Mouse (Mus musculus) heart, postnatal 36 days (tissue): ENCODE data around the gene Gm49416. TPM values are rescaled to one million over a fixed set of nuclear protein-coding genes. Genes with fewer than 3 reads are reported as not detected.
"Not testable (repeated sequence)": the region's sequence is repeated elsewhere in the genome, so short reads cannot be mapped to it uniquely, and the experiment has no call there.

Experiments used
- DNase-seq, 2 experiments: peaks; one replicate each; pipeline ENCODE4 v3.0.0; 2021 to 2022
- intact Hi-C: fragments of 180-260 bp; cut with DNase I; formaldehyde crosslinking; loops from one replicate; pipeline ENCODE4 v1.15.1; 2025
- total RNA-seq, 2 experiments: library from RNA; stranded (reverse); gene quantifications; 2 replicates each; pipeline ENCODE4 v1.2.3; 2021

The Gm49416 gene
- total RNA-seq: not detected

DNA sequence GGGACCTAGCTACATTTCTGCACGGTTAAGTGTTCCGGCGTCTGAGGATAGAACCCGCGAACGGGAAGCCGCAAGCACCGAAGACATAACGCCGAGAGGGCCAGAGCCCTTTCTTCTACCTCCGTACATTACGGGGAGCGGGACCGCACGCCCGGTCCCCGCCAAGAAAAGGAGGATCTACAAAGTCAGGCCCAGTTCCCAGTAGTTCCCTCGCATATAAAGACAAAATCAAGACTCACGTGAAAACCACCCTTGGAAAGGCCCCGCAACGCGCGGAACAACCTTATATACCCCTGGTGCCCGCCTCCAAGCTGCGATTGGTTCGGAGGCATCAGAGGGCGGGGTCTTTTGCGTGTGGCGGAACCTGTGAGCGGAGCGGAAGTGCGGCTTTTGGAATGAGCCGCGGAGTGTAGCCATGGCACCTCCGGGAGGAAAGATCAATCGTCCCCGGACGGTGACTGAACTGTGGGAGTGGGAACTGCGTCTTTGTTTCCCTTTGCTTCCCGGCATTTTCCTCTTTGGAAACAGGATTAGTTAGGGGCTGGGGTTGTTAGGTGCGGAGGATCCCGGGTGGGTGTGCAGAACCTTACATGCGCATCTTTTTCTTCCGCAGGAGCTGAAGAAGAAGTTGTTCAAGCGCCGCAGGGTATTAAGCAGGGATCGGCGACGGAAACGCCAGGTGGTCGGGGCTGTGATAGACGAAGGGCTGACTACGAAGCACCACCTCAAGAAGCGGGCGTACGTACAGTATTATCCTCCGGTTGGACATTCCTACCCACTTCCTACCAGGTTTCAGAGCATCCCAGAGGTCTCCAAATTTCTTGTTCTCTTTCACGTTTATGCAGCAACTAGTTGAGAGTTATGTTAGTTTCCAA is at the start of gene Gm49416, which contains the start of gene 1810009A15Rik:
Gene Gm49416 (plus strand): TSS at position 416 of the 875 bp plus-strand sequence.
Gene 1810009A15Rik (plus strand): TSS at position 343 of the 875 bp plus-strand sequence.
- intact Hi-C loops: no loop called here
- peak; percentile 92 to 93 for DNase-seq

DNA sequence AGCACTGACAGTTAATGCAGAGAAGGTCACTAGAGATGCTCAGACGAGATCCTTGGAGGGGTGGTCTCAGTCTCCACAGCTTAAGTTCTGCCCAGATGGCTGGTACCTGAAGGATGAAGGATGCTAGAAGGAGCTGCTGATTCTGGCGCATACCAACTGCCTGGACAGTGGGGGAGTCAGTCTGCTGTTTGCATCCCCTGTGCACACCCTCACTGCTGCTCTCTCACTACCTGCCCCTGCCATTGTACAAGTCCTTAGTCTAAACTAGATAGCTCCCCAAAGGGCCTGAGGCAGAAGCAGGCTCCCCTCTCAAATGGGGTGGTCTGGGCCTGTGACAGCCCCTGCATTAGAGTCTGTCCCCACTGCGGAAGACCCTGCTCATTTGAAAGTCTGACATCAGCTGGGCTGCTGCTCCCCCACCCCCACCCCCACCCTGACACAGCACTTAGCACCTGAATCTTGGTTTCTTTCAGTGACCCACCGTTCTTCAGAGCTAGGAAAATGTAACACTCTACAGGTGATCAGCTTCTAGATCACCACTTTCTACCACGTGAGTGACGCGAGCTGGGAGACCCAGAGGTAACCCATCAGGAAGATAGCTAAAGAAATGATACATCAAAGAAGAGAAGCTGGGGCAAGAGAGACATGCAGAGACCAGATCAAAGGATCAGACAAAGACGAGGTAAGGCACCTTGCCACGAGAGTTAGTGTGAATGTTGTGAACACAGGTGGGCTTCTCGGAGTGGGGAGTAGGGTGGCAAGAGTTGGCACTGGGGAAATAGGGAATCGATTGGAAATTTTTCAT is 49.4 kb upstream of the Gm49416 start, which contains the start of gene Gng3:
Gene Gng3 (minus strand): TSS at position 92 of the 805 bp plus-strand sequence.
- no peak for DNase-seq
- intact Hi-C loops: no loop called here

DNA sequence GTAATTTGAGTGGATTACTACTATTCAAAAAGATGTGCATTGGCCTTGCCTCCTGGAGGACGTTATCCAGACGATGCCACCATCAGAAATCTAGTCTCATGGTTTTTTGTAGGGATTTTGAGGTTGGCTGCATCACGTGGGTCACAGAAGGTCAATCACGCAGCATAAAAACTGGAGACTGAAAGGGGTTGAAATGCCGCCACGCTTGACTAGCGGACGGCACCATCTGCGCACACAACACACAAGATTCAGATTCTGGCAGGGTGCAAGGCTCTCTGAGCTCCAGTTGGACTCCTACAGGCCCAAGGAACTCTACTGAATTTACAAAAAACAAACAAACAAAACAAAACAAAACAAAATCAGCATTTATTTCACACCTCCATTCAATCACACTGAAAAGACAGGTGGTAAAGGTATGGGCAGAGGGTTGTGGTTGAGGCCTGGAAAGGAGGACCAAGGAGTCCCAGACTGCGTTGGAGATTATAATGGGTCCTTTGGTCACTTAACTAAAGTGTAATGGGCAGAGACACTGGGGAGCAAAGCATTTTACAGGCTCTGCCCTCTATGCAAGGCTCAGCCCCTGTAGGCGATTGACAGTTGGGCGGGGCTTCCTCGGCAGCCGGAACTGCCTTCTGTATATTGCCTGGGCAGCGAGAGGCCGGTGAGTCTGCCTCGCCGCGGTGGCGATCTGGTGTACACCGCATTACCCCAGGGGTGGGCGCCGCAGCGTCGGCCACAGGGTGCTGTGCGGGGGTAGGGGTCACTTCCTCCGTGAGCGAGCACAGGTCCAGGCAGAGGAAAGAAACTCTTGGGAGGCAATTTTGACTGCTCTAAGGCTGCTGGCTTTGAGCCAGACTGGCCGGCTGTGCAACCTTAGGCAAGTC is 48.6 kb upstream of the Gm49416 start:
- DNase-seq: peak; percentile 73 to 74
- intact Hi-C loops: no loop called here

DNA sequence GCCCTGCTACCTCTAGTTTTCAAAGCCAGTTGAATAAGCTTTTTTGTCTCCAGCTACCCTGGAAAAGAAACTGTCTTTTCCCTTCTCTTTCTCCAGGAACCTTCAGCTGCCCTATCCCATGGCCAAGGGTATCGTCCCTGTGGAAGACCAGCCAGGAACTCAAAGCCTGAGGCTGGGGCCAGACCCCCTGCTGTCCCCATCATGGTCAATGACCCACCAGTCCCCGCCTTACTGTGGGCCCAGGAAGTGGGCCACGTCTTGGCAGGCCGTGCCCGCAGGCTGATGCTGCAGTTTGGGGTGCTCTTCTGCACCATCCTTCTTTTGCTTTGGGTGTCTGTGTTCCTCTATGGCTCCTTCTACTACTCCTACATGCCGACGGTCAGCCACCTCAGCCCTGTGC is 47.7 kb upstream of the Gm49416 start:
- DNase-seq: no peak
- intact Hi-C loops: no loop called here

- intact Hi-C loops: no loop called here
Measured at GRCm38 (mm10) chr19:8842961-8843360, 45.8 kb upstream of the Gm49416 start.

GRCm38 (mm10) chr19:8844371-8845129 is 44.2 kb upstream of the Gm49416 start:
- peak; percentile 76 to 83 for DNase-seq
- intact Hi-C loops: loop anchor here (1.0 kb wide), 1 partner anchor 266 kb away; no protein-coding TSS in a partner anchor

More at GRCm38 (mm10) chr19:8842961-8843360, 45.8 kb upstream of the Gm49416 start:
- DNase-seq: no peak

DNA sequence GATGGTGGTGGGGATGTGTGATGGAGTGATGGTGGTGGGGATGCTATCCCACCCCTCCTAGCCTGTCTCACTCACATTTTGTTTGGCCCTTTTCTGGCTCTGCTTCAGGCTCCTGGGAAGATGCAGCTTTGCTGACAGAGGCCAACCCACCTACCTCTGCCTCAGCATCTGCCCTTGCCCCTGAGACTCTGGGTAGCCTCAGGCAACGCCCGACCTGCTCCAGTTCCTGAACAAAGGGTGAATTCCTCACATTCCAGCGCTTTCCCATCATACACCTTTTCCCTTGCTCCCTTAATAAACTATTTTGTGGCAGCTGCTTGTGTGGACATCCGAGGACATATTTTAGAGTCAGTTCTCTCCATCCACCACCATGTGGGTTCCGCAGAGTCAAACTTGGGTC is 40.4 kb upstream of the Gm49416 start:
- intact Hi-C loops: no loop called here
- no peak for DNase-seq

DNA sequence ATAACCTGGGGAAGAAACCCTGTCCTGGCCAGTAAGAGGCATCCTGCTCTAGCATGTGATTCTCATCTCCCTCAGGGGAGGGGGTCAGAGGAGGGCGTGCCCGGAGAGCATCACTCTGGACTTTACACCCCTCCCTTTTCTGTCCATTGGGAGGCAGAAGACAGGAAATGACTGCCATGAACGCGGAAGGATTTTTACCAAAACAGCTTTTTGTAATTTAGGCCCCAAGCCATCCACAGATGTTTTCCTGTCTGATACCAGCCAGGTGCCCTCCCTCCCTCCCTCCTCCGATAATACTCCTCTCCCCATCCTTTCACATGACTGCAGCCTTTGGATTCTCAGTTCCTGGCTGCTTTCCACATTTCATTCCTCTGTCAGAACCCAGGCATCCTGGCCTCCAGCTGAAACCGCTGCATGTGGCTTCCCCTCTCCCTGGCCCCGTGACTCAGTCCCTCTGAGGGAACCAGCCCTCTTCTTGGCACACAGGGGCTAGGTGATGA is 38.3 kb upstream of the Gm49416 start, which contains the start of gene Lrrn4cl:
Gene Lrrn4cl (plus strand): TSS at position 367 of the 500 bp plus-strand sequence.
- no peak for DNase-seq
- intact Hi-C loops: no loop called here

DNA sequence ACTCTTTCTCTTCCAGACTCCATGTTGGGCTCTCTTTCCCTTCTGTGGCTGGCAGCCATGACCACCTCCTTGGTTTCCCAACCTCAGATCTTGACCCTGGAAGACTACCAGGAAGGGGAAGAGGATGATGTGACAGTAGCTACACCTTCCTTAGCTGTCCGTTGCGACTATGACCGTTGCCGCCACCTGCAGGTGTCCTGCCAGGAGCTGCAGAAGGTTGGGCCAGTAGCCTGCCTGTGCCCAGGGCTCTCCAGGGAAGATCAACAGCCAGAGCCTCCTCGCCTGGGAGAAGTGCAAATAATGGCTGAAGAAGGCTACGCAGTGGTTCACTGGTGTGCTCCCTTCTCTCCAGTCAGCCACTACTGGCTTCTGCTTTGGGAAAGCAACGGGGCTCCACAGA is 37.1 kb upstream of the Gm49416 start:
- intact Hi-C loops: no loop called here
- DNase-seq: no peak

- intact Hi-C loops: no loop called here
- DNase-seq: peak in 1 of 2 experiments; percentile 39
Measured at GRCm38 (mm10) chr19:8852236-8852928, 36.3 kb upstream of the Gm49416 start.

- intact Hi-C loops: no loop called here
- DNase-seq: no peak
Measured at GRCm38 (mm10) chr19:8853117-8853516, 35.6 kb upstream of the Gm49416 start.

DNA sequence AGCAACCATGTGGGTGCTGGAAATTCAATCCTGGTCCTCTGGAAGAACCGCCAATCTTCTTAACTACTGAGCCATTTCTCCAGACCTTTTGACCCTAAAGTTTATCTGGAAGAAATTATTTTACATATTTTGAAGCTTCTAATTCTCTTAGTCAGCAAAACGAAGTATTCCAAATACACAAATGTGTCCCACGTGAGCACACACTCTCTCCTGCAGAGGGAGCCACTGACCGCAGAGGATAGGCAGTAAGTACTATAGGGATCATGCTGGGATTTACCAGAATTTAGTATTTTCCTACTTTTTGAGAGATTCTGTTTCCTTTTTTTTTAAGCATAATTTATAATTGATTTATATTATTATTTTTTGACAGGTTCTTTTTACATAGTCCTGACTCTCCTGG is 31.0 kb upstream of the Gm49416 start:
- intact Hi-C loops: loop anchor here (2.0 kb wide), 1 partner anchor 253 kb away; no protein-coding TSS in a partner anchor
- peak in 1 of 2 experiments; percentile 49 for DNase-seq

GRCm38 (mm10) chr19:8859018-8859417 is 29.7 kb upstream of the Gm49416 start:
- intact Hi-C loops: loop anchor here (2.0 kb wide), 1 partner anchor 252 kb away; no protein-coding TSS in a partner anchor
- no peak for DNase-seq

GRCm38 (mm10) chr19:8864265-8864664 is 24.5 kb upstream of the Gm49416 start:
- no peak for DNase-seq
- intact Hi-C loops: no loop called here

DNA sequence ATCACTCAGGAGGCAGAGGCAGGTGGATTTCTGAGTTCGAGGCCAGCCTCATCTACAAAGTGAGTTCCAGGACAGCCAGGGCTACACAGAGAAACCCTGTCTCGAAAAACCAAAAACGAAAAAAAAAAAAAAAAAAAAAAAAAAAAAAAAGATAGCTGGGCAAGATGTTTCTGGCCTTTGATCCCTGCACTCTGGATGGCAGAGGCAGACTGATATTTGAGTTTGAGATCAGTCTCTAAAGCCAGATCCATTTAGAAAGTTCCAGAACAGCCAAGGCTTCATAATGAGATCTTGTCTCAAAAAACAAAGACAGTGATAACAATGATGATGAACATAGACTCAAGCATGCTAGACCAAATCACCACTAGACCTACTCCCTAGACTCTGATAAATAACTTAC is 18.3 kb upstream of the Gm49416 start:
- DNase-seq, intact Hi-C loops: not testable (repeated sequence)

GRCm38 (mm10) chr19:8870838-8871237 is 17.9 kb upstream of the Gm49416 start:
- DNase-seq: peak in 1 of 2 experiments; percentile 16
- intact Hi-C loops: no loop called here

DNA sequence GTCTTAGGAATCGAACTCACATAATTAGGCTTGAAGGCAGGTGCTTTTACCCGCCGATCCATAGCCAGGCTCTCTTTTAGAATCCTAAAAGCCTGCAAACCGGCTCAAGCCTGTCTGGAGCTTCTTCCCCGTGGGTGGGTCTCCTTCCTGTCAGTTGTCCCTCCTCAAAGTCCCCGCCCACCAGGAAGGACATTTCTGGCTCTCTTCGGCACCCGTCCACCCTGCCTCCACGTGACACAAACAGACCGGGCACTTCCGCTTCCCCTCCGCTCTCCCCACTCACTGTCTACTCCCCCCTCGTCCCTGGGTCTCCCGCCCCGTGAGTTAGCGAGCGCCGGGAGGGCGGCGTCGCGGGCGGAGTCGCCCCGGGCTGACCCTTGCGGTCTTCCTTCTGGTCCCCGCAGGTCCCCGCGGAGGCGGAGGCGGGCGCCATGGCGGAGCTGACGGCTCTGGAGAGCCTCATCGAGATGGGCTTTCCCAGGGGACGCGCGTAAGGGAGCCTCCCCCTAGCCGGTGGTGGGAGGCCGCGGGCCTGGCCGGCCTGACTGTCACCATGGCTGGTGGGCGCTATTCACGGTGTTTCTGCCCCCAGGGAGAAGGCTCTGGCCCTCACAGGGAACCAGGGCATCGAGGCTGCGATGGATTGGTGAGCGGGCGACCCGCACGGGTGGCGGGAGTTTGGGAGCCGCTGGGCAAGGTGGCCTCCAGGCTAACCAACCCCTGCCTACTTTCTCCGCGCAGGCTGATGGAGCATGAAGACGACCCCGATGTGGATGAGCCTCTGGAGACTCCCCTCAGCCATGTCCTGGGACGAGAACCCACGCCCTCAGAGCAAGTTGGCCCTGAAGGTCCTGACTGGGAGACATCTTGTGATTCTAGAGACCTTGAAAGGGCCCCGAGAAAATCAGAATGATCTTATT is 17.2 kb upstream of the Gm49416 start, which contains the start of gene Ubxn1:
Gene Ubxn1 (plus strand): TSS at position 230 of the 920 bp plus-strand sequence.
- peak; percentile 97 to 98 for DNase-seq
- intact Hi-C loops: no loop called here
